11 mouse cellular contexts compared by ENCODE assay signal in the genomic region with DNA sequence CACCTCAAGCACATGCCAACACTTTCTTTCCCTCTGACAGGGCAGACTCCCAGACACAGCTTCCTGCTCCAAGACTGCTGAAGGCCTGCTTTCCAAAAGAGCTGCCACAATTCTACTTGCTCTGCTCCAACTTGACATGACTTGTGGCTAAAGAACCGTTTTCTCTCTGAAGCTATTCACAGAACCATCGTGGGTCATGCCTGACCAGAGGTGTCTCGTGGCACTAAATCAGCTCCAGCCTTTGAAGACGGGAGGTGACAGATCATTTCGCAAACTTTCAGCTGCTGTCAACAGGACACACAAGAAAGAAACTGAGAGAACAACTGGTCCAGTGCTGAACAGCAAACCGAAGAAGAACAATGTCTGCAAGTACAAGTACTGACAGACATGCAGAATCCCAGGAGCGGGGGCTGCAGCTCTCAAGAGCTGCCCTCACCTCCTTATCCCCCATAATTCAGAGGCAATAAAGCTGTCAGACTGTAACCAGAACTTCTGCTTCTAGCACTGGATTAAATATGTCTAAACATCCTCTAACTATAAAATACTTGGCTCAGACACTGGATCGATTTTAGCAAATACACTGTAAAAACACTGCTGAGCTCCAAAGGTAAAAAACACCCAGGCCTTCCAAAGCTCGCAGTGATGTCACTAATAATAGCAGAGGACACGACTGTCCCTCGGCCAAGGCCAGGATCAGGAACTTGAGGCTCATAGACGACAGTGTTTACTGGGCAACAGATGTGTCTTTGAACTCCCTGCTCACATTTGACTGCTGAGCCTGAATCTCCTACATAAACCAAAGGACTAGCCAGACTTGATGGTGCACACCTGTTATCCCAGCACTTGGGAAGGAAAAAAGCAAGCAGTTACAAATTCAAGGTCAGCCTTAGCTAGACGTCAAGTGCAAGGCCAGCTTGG. TPM values are rescaled to one million over a fixed set of nuclear protein-coding genes. Genes with fewer than 3 reads are reported as not detected.
A peak's percentile ranks its signal among the peaks of the same experiment; 100 is the strongest.
DNase-seq lines count a peak whose midpoint lies in the region; ATAC-seq and TF ChIP-seq lines count a peak whose summit lies in the region.
"Had no signal": no experiment of that assay in that cellular context is flagged by ENCODE, and none has a peak within 500 bp of the region (broad histone marks: within the 10 kb centered on the region; RNA-seq: fewer than 3 reads in every experiment).

No protein-coding gene starts in this region.

- H3K4me1 ChIP-seq in hindbrain, embryonic 13.5 days (replicated peaks): no peaks in the 10 kb centered on the region
- H3K4me1 ChIP-seq in hindbrain, embryonic 11.5 days (replicated peaks; ENCODE audit: control insufficient read depth, insufficient read depth, low read length): no peaks in the 10 kb centered on the region
- H3K4me1 ChIP-seq in testis, adult 2 months (ENCODE audit: control insufficient read depth, insufficient read depth, low read length): peaks cover 8% of the 10 kb centered on the region; the same call in 1 of the 2 replicates
- H3K4me1 ChIP-seq in kidney, postnatal 0 days (replicated peaks; ENCODE audit: insufficient read depth, low read length): peaks cover 10% of the 10 kb centered on the region
- no peaks in the 10 kb centered on the region for H3K4me1 ChIP-seq in stomach, postnatal 0 days (replicated peaks; ENCODE audit: control insufficient read depth, insufficient read depth)
- no peaks in the 10 kb centered on the region for H3K4me1 ChIP-seq in midbrain, embryonic 15.5 days
- H3K4me1 ChIP-seq: liver, embryonic 13.5 days had no signal

- no peak overlapping the region for H3K4me2 ChIP-seq in hindbrain, embryonic 13.5 days
- H3K4me2 ChIP-seq in hindbrain, embryonic 11.5 days (replicated peaks; ENCODE audit: low read depth, low read length): no peak overlapping the region
- no peak overlapping the region for H3K4me2 ChIP-seq in kidney, postnatal 0 days (ENCODE audit: low read length)
- no peak overlapping the region for H3K4me2 ChIP-seq in stomach, postnatal 0 days (replicated peaks; ENCODE audit: low read depth)
- no peak overlapping the region for H3K4me2 ChIP-seq in midbrain, embryonic 15.5 days
- H3K4me2 ChIP-seq: liver, embryonic 13.5 days had no signal

- TF ChIP-seq POLR2A in testis, adult 2 months (IDR thresholded peaks at IDR 0.05; ENCODE audit: control insufficient read depth, low read depth, low read length): no peak

- 95% methylated on average over 13 of the region's 13 CpGs for WGBS in hindbrain, embryonic 13.5 days
- WGBS in hindbrain, embryonic 11.5 days: 93% methylated on average over 13 of the region's 13 CpGs
- WGBS in kidney, postnatal 0 days: 26% methylated on average over 13 of the region's 13 CpGs
- WGBS in stomach, postnatal 0 days: 47% methylated on average over 13 of the region's 13 CpGs
- WGBS in midbrain, embryonic 15.5 days: 91% methylated on average over 13 of the region's 13 CpGs

- H3K36me3 ChIP-seq in hindbrain, embryonic 13.5 days: peaks cover 85% of the 10 kb centered on the region
- H3K36me3 ChIP-seq in hindbrain, embryonic 11.5 days (ENCODE audit: control insufficient read depth, insufficient read depth, low read length): 0 out of 2 replicates have a peak, but pooled peaks cover 4% of the 10 kb centered on the region
- H3K36me3 ChIP-seq in testis, adult 2 months (ENCODE audit: control insufficient read depth, insufficient read depth, low read length): peaks cover 3% of the 10 kb centered on the region
- H3K36me3 ChIP-seq in kidney, postnatal 0 days (ENCODE audit: insufficient read depth, low read length): peaks cover 44% of the 10 kb centered on the region
- H3K36me3 ChIP-seq in stomach, postnatal 0 days (ENCODE audit: control insufficient read depth, insufficient read depth, low read length): peaks cover 29% of the 10 kb centered on the region
- peaks cover 37% of the 10 kb centered on the region for H3K36me3 ChIP-seq in midbrain, embryonic 15.5 days (replicated peaks)

- H3K27ac ChIP-seq in hindbrain, embryonic 13.5 days: 0 out of 2 replicates have a peak overlapping the region, but pooled peaks have one; percentile 8
- no peak overlapping the region for H3K27ac ChIP-seq in hindbrain, embryonic 11.5 days (ENCODE audit: low read depth, low read length)
- H3K27ac ChIP-seq in testis, adult 2 months (ENCODE audit: control insufficient read depth, insufficient read depth, low read depth, low read length): peak overlapping the region; percentile 66
- peak overlapping the region; percentile 60 for H3K27ac ChIP-seq in kidney, postnatal 0 days
- H3K27ac ChIP-seq in stomach, postnatal 0 days (replicated peaks): no peak overlapping the region; the same call in 1 of the 2 replicates
- H3K27ac ChIP-seq in midbrain, embryonic 15.5 days: no peak overlapping the region
- H3K27ac ChIP-seq: liver, embryonic 13.5 days had no signal

- no peak overlapping the region for H3K4me3 ChIP-seq in hindbrain, embryonic 13.5 days
- no peak overlapping the region for H3K4me3 ChIP-seq in hindbrain, embryonic 11.5 days (ENCODE audit: low read depth, low read length)
- H3K4me3 ChIP-seq in testis, adult 2 months (ENCODE audit: control insufficient read depth, low read depth, low read length): no peak overlapping the region
- H3K4me3 ChIP-seq in kidney, postnatal 0 days (replicated peaks; ENCODE audit: low read depth, low read length): no peak overlapping the region
- H3K4me3 ChIP-seq in stomach, postnatal 0 days (ENCODE audit: low read depth, low read length): no peak overlapping the region
- no peak overlapping the region for H3K4me3 ChIP-seq in midbrain, embryonic 15.5 days
- H3K4me3 ChIP-seq: liver, embryonic 13.5 days had no signal

- no peak for ATAC-seq in hindbrain, embryonic 13.5 days (ENCODE audit: low FRiP score)
- no peak for ATAC-seq in hindbrain, embryonic 11.5 days (ENCODE audit: low FRiP score)
- peak; percentile 54; the same call in 1 of the 2 replicates for ATAC-seq in kidney, postnatal 0 days (replicated peaks; ENCODE audit: low FRiP score, low read depth)
- ATAC-seq in stomach, postnatal 0 days (ENCODE audit: low FRiP score, low TSS enrichment): peak; percentile 4; the same call in 1 of the 2 replicates
- no peak for ATAC-seq in midbrain, embryonic 15.5 days (replicated peaks)
- ATAC-seq: forebrain, embryonic 14.5 days had no signal

- no peak overlapping the region for H3K9ac ChIP-seq in hindbrain, embryonic 13.5 days
- no peak overlapping the region for H3K9ac ChIP-seq in hindbrain, embryonic 11.5 days (ENCODE audit: low read depth, low read length)
- no peak overlapping the region for H3K9ac ChIP-seq in kidney, postnatal 0 days (ENCODE audit: low read depth, low read length)
- H3K9ac ChIP-seq in stomach, postnatal 0 days (ENCODE audit: low read length): no peak overlapping the region
- H3K9ac ChIP-seq in midbrain, embryonic 15.5 days: no peak overlapping the region
- H3K9ac ChIP-seq: liver, embryonic 13.5 days had no signal

- H3K9me3 ChIP-seq in hindbrain, embryonic 13.5 days: no peaks in the 10 kb centered on the region
- no peaks in the 10 kb centered on the region for H3K9me3 ChIP-seq in hindbrain, embryonic 11.5 days (ENCODE audit: control insufficient read depth, low read length)
- no peaks in the 10 kb centered on the region for H3K9me3 ChIP-seq in kidney, postnatal 0 days (replicated peaks; ENCODE audit: low read length)
- no peaks in the 10 kb centered on the region for H3K9me3 ChIP-seq in stomach, postnatal 0 days (ENCODE audit: control insufficient read depth, low read length)
- H3K9me3 ChIP-seq in midbrain, embryonic 15.5 days: no peaks in the 10 kb centered on the region
- H3K9me3 ChIP-seq: liver, embryonic 13.5 days had no signal

- TF ChIP-seq EP300 in stomach, postnatal 0 days (optimal IDR thresholded peaks at IDR 0.05): no peak

- DNase-seq in hindbrain, embryonic 11.5 days (ENCODE audit: low spot score): no peak
- DNase-seq in testis, postnatal 14 days (ENCODE audit: low spot score): no peak
- peak; percentile 82 for DNase-seq in kidney, postnatal 0 days (ENCODE audit: low spot score)
- no peak for DNase-seq in stomach, postnatal 0 days (ENCODE audit: low spot score)
- DNase-seq: liver, embryonic 13.5 days had no signal

- H3K27me3 ChIP-seq in hindbrain, embryonic 13.5 days: no peaks in the 10 kb centered on the region
- H3K27me3 ChIP-seq in hindbrain, embryonic 11.5 days (ENCODE audit: control insufficient read depth, insufficient read depth, low read length): no peaks in the 10 kb centered on the region
- no peaks in the 10 kb centered on the region for H3K27me3 ChIP-seq in testis, adult 2 months (ENCODE audit: control insufficient read depth, insufficient read depth, low read length)
- no peaks in the 10 kb centered on the region for H3K27me3 ChIP-seq in kidney, postnatal 0 days (ENCODE audit: insufficient read depth, low read length)
- H3K27me3 ChIP-seq in stomach, postnatal 0 days (ENCODE audit: control insufficient read depth, insufficient read depth, low read length): no peaks in the 10 kb centered on the region
- no peaks in the 10 kb centered on the region for H3K27me3 ChIP-seq in midbrain, embryonic 15.5 days (replicated peaks)
- H3K27me3 ChIP-seq: liver, embryonic 13.5 days had no signal

- TF ChIP-seq CTCF in testis, adult 2 months (IDR thresholded peaks at IDR 0.05; ENCODE audit: control insufficient read depth, insufficient read depth, insufficient replicate concordance, low read depth, low read length): no peak
- no peak for TF ChIP-seq CTCF in kidney, postnatal 0 days (IDR thresholded peaks at IDR 0.05; ENCODE audit: low read depth)
- no peak for TF ChIP-seq CTCF in stomach, postnatal 0 days (IDR thresholded peaks at IDR 0.05; ENCODE audit: low read depth)

RNA-seq across cellular contexts. Expression of gene Nploc4, which starts 14.6 kb away (rescaled TPM):
- 32.5 and 33.8 TPM in 2 replicates for polyA plus RNA-seq in hindbrain, embryonic 13.5 days (2015; fragmentation: Nextera tagmentation; extraction: Ambion mirVana)
- polyA plus RNA-seq in hindbrain, embryonic 11.5 days (2014; fragmentation: Nextera tagmentation; extraction: Ambion mirVana): 37.5 and 40.3 TPM in 2 replicates
- polyA plus RNA-seq in testis, adult 2 months (2012; rRNA removed): 75.8 and 79.3 TPM in 2 replicates
- polyA plus RNA-seq in kidney, postnatal 0 days (2015; fragmentation: Nextera tagmentation; extraction: Ambion mirVana): 21.0 and 23.3 TPM in 2 replicates
- 15.7 and 17.9 TPM in 2 replicates for polyA plus RNA-seq in stomach, postnatal 0 days (2015; fragmentation: Nextera tagmentation; extraction: Ambion mirVana)
- 34.2 and 39.1 TPM in 2 replicates for polyA plus RNA-seq in midbrain, embryonic 15.5 days (2015; fragmentation: Nextera tagmentation; extraction: Ambion mirVana)

RNA-seq across cellular contexts. Expression of gene Tspan10, which starts 19.5 kb away (rescaled TPM):
- polyA plus RNA-seq in hindbrain, embryonic 13.5 days (2015; fragmentation: Nextera tagmentation; extraction: Ambion mirVana): not detected in 2 replicates
- not detected in 2 replicates for polyA plus RNA-seq in hindbrain, embryonic 11.5 days (2014; fragmentation: Nextera tagmentation; extraction: Ambion mirVana)
- 0.47 and 0.51 TPM in 2 replicates for polyA plus RNA-seq in testis, adult 2 months (2012; rRNA removed)
- polyA plus RNA-seq in kidney, postnatal 0 days (2015; fragmentation: Nextera tagmentation; extraction: Ambion mirVana): not detected in 2 replicates
- polyA plus RNA-seq in stomach, postnatal 0 days (2015; fragmentation: Nextera tagmentation; extraction: Ambion mirVana): not detected in 2 replicates
- not detected in 2 replicates for polyA plus RNA-seq in midbrain, embryonic 15.5 days (2015; fragmentation: Nextera tagmentation; extraction: Ambion mirVana)
- polyA plus RNA-seq: forebrain, embryonic 14.5 days; liver, embryonic 13.5 days; neural tube, embryonic 14.5 days had no signal

RNA-seq across cellular contexts. Expression of gene Pde6g, which starts 30.4 kb away (rescaled TPM):
- polyA plus RNA-seq in hindbrain, embryonic 13.5 days (2015; fragmentation: Nextera tagmentation; extraction: Ambion mirVana): 0.36 and 0.44 TPM in 2 replicates
- 0.18 and 0.26 TPM in 2 replicates for polyA plus RNA-seq in hindbrain, embryonic 11.5 days (2014; fragmentation: Nextera tagmentation; extraction: Ambion mirVana)
- 1.5 and 1.9 TPM in 2 replicates for polyA plus RNA-seq in testis, adult 2 months (2012; rRNA removed)
- polyA plus RNA-seq in kidney, postnatal 0 days (2015; fragmentation: Nextera tagmentation; extraction: Ambion mirVana): 0.17 and 0.36 TPM in 2 replicates
- polyA plus RNA-seq in stomach, postnatal 0 days (2015; fragmentation: Nextera tagmentation; extraction: Ambion mirVana): 0.15 TPM in 1 of 2 replicates, not detected in the other
- polyA plus RNA-seq in midbrain, embryonic 15.5 days (2015; fragmentation: Nextera tagmentation; extraction: Ambion mirVana): 0.39 and 0.52 TPM in 2 replicates
- polyA plus RNA-seq: forebrain, embryonic 14.5 days; thymus, postnatal 0 days had no signal

RNA-seq across cellular contexts. Expression of gene Oxld1, which starts 35.0 kb away (rescaled TPM):
- 10.5 and 10.6 TPM in 2 replicates for polyA plus RNA-seq in hindbrain, embryonic 13.5 days (2015; fragmentation: Nextera tagmentation; extraction: Ambion mirVana)
- polyA plus RNA-seq in hindbrain, embryonic 11.5 days (2014; fragmentation: Nextera tagmentation; extraction: Ambion mirVana): 11.9 and 13.1 TPM in 2 replicates
- polyA plus RNA-seq in testis, adult 2 months (2012; rRNA removed): 6.3 and 7.1 TPM in 2 replicates
- 24.3 and 30.3 TPM in 2 replicates for polyA plus RNA-seq in kidney, postnatal 0 days (2015; fragmentation: Nextera tagmentation; extraction: Ambion mirVana)
- polyA plus RNA-seq in stomach, postnatal 0 days (2015; fragmentation: Nextera tagmentation; extraction: Ambion mirVana): 18.2 and 19.8 TPM in 2 replicates
- polyA plus RNA-seq in midbrain, embryonic 15.5 days (2015; fragmentation: Nextera tagmentation; extraction: Ambion mirVana): 9.8 and 11.4 TPM in 2 replicates

RNA-seq across cellular contexts. Expression of gene Ccdc137, which starts 35.0 kb away (rescaled TPM):
- polyA plus RNA-seq in hindbrain, embryonic 13.5 days (2015; fragmentation: Nextera tagmentation; extraction: Ambion mirVana): 26.3 and 27.3 TPM in 2 replicates
- polyA plus RNA-seq in hindbrain, embryonic 11.5 days (2014; fragmentation: Nextera tagmentation; extraction: Ambion mirVana): 25.0 and 30.0 TPM in 2 replicates
- polyA plus RNA-seq in testis, adult 2 months (2012; rRNA removed): 5.6 and 6.9 TPM in 2 replicates
- 26.3 and 29.5 TPM in 2 replicates for polyA plus RNA-seq in kidney, postnatal 0 days (2015; fragmentation: Nextera tagmentation; extraction: Ambion mirVana)
- 13.3 and 18.2 TPM in 2 replicates for polyA plus RNA-seq in stomach, postnatal 0 days (2015; fragmentation: Nextera tagmentation; extraction: Ambion mirVana)
- polyA plus RNA-seq in midbrain, embryonic 15.5 days (2015; fragmentation: Nextera tagmentation; extraction: Ambion mirVana): 27.9 and 28.1 TPM in 2 replicates

Comparison
In these comparisons a context has a peak if more than half of its experiments do, and no peak if none do; other contexts are left out.
1. H3K27ac ChIP-seq: peak in hindbrain, embryonic 13.5 days (single experiment), testis, adult 2 months (single experiment) and kidney, postnatal 0 days (single experiment); none in hindbrain, embryonic 11.5 days (single experiment), stomach, postnatal 0 days (single experiment) and midbrain, embryonic 15.5 days (single experiment).
2. ATAC-seq: peak in kidney, postnatal 0 days (single experiment) and stomach, postnatal 0 days (single experiment); none in hindbrain, embryonic 13.5 days (single experiment), hindbrain, embryonic 11.5 days (single experiment) and midbrain, embryonic 15.5 days (single experiment).